Mouse (Mus musculus) gastrocnemius, postnatal 14 days (tissue): ENCODE results near the gene Senp3. TPM values are rescaled to one million over a fixed set of nuclear protein-coding genes. Genes with fewer than 3 reads are reported as not detected.
"Not testable (repeated sequence)": the region's sequence is repeated elsewhere in the genome, so short reads cannot be mapped to it uniquely, and the experiment has no call there.

Experiments used
- DNase-seq: peaks from one replicate; pipeline ENCODE4 v3.0.0; 2021; ENCODE audit warnings: mixed read lengths
- intact Hi-C: fragments of 180-260 bp; cut with DNase I; formaldehyde crosslinking; loops from one replicate; pipeline ENCODE4 v1.15.1; 2025; ENCODE audit warnings: low total_unique reads
- total RNA-seq, 2 experiments: library from RNA; stranded (reverse); gene quantifications; 2 replicates each; pipeline ENCODE4 v1.2.3; 2021

The Senp3 gene
- total RNA-seq, 2 experiments from 2014 or later: 22.4 to 23.2 TPM

DNA sequence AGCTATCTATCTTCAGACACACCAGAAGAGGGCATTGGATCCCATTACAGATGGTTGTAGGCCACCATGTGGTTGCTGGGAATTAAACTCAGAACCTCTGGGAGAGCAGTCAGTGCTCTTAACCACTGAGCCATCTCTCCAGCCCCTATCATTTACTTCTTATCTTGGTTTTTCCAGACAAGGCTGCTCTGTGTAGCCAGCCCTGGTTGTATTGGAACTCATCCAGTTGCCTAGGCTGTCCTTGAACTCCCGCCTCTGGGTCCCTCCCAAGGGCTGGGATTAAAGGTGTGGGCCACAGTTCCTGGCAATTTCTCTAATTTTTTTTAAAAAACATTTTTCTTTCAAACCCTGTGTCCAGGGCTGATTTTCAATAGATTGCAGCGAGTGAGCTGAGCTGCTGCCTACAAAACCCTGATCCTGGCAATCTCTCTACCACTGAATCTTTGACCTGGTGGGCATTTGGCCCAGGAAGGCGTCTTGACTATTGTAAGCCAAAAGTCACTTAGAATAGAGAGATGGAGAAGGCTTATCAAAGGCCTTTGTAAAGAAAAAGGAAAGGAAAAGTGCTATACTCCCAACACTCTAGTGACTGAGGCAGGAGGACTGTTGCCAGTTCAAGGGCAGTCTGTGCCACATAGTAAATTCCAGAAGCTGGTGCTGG is 20.5 kb downstream of the Senp3 start:
- intact Hi-C loops: no loop called here
- DNase-seq: no peak

DNA sequence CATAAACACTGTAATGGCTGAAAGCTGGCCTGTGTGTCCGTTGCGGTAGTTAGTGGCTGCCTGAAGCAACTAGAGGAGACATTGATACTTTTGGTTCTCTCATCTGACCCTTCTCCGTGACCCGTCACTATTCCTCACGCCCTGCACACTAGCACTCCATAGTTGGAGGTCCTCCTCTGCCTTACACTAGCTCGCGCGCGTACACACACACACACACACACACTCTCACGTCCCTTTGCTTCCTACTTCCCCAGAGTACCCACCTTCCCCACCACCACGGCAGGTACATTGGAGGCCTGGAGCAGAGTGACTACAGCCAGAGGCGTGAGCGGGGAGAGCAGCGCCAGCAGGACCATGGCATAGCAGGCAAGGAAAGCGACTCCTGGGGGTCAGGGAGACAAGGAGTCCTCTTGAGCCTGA is 24.4 kb downstream of the Senp3 start:
- no peak for DNase-seq
- intact Hi-C loops: no loop called here

- intact Hi-C loops: no loop called here
- DNase-seq: no peak
Observed at GRCm38 (mm10) chr11:69656617-69657461, 25.0 kb downstream of the Senp3 start.

DNA sequence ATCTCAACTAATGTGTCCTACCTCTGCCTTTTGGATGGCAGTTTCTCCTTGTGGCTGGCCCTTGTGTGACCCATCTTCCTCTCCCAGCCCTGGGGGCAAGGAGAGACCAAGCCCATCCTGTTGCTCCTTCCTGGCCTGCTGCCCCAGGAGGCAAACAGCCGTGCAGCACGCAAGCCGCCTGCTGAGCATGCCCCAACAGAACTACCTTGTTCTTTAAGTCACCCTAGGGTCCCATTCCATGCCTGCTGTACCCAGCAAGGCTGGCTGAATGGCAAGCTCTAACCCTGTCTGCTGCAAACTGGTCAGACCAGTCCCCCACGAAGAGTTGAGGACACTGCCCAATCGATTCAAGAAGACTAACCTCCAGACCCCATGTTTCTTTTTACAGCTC is 25.8 kb downstream of the Senp3 start:
- DNase-seq: no peak
- intact Hi-C loops: no loop called here

- intact Hi-C loops: no loop called here
- peak; percentile 70 for DNase-seq
Observed at GRCm38 (mm10) chr11:69655264-69656064, 26.4 kb downstream of the Senp3 start, which contains the start of gene Sox15. Gene Sox15 (plus strand): TSS chr11:69655314.

- intact Hi-C loops: no loop called here
- no peak for DNase-seq
Observed at GRCm38 (mm10) chr11:69654760-69655159, 27.1 kb downstream of the Senp3 start.

DNA sequence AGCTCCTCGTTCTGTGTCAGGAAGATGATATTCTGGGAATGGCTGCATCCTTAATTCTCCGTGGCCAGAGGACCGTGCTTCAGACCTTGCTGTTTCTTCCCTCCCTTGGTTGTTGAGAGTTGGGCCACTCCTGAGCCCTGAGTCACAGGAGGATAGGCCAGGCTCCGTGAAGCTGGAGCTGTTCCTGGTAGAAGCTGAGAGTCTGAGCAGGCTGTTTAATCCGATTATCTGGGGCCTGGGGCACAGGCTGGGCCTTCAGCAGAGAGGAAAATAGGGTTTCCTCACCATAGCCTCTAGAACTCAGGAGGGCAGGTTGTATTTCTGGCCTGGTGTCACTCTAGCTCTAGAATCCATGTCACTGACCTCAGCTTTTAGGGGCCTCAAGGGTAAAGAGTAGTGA is 28.5 kb downstream of the Senp3 start:
- intact Hi-C loops: no loop called here
- DNase-seq: no peak

DNA sequence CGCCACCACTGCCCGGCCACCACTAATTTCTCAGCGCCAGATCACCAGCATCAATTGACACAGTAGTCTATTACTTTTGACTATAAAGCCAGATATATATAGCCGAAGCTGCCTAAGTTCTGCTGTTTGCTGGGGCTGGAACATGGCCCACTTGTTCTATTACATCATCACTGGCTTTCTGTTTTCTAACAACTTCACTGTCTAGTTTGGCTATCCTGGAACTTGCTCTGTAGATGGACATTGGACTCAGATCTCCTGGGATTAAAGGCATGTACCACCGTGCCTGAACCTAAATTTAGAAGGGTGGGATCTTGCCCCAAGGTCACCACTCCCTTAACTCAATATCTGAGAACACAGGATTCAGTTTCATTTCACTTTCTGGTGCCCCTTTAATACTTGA is 36.0 kb downstream of the Senp3 start:
- DNase-seq: no peak
- intact Hi-C loops: no loop called here

- intact Hi-C loops: no loop called here
- DNase-seq: no peak
Observed at GRCm38 (mm10) chr11:69635471-69635870, 46.4 kb downstream of the Senp3 start.

DNA sequence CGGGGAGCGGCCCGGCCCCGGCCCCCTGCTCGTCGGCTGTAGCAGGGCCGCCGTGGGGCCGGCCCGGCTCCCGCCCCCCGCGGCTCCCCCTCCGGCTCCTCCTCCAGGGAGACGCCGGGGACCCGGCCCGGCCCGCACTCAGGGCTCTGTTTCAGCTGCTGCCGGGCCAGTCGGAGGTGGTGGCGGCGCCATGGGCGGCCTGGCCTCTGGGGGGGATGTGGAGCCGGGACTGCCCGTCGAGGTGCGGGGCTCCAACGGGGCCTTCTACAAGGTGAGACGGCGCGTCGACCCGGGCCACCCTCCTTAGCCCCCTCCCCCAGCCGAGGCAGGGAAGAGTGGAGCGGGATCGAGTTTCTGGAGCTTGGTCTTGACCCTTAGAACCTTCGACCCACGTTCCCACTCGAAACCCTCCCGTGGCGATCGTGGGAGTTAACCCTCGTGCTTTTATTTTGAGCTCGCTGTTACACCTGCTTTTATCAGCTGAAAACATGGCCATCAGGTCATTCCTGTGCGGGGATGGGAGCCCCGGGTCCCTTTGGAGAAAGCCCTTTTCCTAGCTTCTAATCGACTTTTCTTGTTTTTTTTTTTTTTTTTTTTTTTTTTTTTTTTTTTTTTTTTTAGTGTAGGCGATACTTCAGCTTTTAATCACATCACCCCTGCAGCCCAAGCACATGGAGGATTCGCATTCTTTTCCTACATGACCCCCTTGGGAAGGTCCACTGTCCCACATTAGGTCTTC is 48.6 kb downstream of the Senp3 start:
- DNase-seq: peak; percentile 80
- intact Hi-C loops: no loop called here

- intact Hi-C loops: no loop called here
Observed at GRCm38 (mm10) chr11:69632284-69633089, 49.4 kb downstream of the Senp3 start, which contains the start of gene Fxr2. Gene Fxr2 (plus strand): TSS chr11:69632990.

GRCm38 (mm10) chr11:69629802-69630201 is 52.1 kb downstream of the Senp3 start:
- intact Hi-C loops: loop anchor here (5.0 kb wide), 1 partner anchor 37 kb away; the partner anchor contains the start of gene Cd68
- DNase-seq: no peak

More at GRCm38 (mm10) chr11:69632284-69633089, 49.4 kb downstream of the Senp3 start, which contains the start of gene Fxr2:
- peak; percentile 100 for DNase-seq

GRCm38 (mm10) chr11:69628286-69628685 is 53.6 kb downstream of the Senp3 start:
- intact Hi-C loops: loop anchor here (5.0 kb wide), 1 partner anchor 39 kb away; the partner anchor contains the start of gene Cd68
- DNase-seq: peak; percentile 67

- DNase-seq, intact Hi-C loops: not testable (repeated sequence)
Observed at GRCm38 (mm10) chr11:69624339-69624738, 57.5 kb downstream of the Senp3 start.
